Mouse (Mus musculus) right cerebral cortex, adult 18-20 months (tissue): ENCODE data around the gene Robo2.

ENCODE experiments used
- DNase-seq: peaks from one replicate; pipeline ENCODE4 v3.0.0; 2022; ENCODE audit warnings: mixed read lengths

The Robo2 gene

GRCm38 (mm10) chr16:74321666-74322371 lies 89.8 kb downstream of the Robo2 start:
- no peak for DNase-seq

- DNase-seq: peak; percentile 5
Measured at GRCm38 (mm10) chr16:74316150-74316549, 95.5 kb downstream of the Robo2 start.

- DNase-seq: no peak
Measured at GRCm38 (mm10) chr16:74313222-74313621, 98.4 kb downstream of the Robo2 start.

GRCm38 (mm10) chr16:74307543-74307887 lies 104.1 kb downstream of the Robo2 start:
- no peak for DNase-seq

GRCm38 (mm10) chr16:74306876-74307542 lies 104.6 kb downstream of the Robo2 start:
- DNase-seq: no peak

- no peak for DNase-seq
Measured at GRCm38 (mm10) chr16:74287878-74288277, 123.7 kb downstream of the Robo2 start.

- no peak for DNase-seq
Measured at GRCm38 (mm10) chr16:74282549-74282948, 129.1 kb downstream of the Robo2 start.

- DNase-seq: no peak
Measured at GRCm38 (mm10) chr16:74276855-74277573, 134.6 kb downstream of the Robo2 start.

GRCm38 (mm10) chr16:74274596-74274995 lies 137.0 kb downstream of the Robo2 start:
- no peak for DNase-seq

GRCm38 (mm10) chr16:74272993-74273392 lies 138.6 kb downstream of the Robo2 start:
- DNase-seq: no peak

GRCm38 (mm10) chr16:74258241-74258640 lies 153.4 kb downstream of the Robo2 start:
- DNase-seq: no peak

GRCm38 (mm10) chr16:74244452-74244851 lies 167.2 kb downstream of the Robo2 start:
- no peak for DNase-seq

- no peak for DNase-seq
Measured at GRCm38 (mm10) chr16:74241534-74241933, 170.1 kb downstream of the Robo2 start.

GRCm38 (mm10) chr16:74237411-74237930 lies 174.2 kb downstream of the Robo2 start:
- DNase-seq: no peak

GRCm38 (mm10) chr16:74234393-74235059 lies 177.1 kb downstream of the Robo2 start:
- DNase-seq: no peak

GRCm38 (mm10) chr16:74233596-74233995 lies 178.0 kb downstream of the Robo2 start:
- DNase-seq: no peak

GRCm38 (mm10) chr16:74227285-74227684 lies 184.3 kb downstream of the Robo2 start:
- no peak for DNase-seq

GRCm38 (mm10) chr16:74225423-74226272 lies 186.0 kb downstream of the Robo2 start:
- no peak for DNase-seq

- DNase-seq: no peak
Measured at GRCm38 (mm10) chr16:74222501-74222900, 189.1 kb downstream of the Robo2 start.

GRCm38 (mm10) chr16:74216879-74217415 lies 194.7 kb downstream of the Robo2 start:
- DNase-seq: no peak

GRCm38 (mm10) chr16:74215791-74216190 lies 195.8 kb downstream of the Robo2 start:
- no peak for DNase-seq

GRCm38 (mm10) chr16:74200705-74201104 lies 210.9 kb downstream of the Robo2 start:
- no peak for DNase-seq
